Mouse (Mus musculus): ENCODE results near the gene Cfdp1.

GRCm38 (mm10) chr8:111727553-111727952, 126.5 kb downstream of the Cfdp1 start:
- no peak for TF ChIP-seq CTCF (IDR thresholded peaks at IDR 0.05; ENCODE audit: low read depth)
- TF ChIP-seq EP300 (optimal IDR thresholded peaks at IDR 0.05): no peak
